Mouse (Mus musculus) myocyte (in vitro differentiated cells): ENCODE results near the gene Defb19.

ENCODE experiments used
- POLR2A ChIP-seq: IDR thresholded peaks from one replicate; pipeline ENCODE4 v1.6.1; 2011; ENCODE audit warnings: low read depth, mild to moderate bottlenecking, control low read depth, moderate library complexity; ENCODE audit not compliant: insufficient read length
- REST ChIP-seq: IDR thresholded peaks from one replicate; pipeline ENCODE4 v1.6.1; 2011; ENCODE audit warnings: mild to moderate bottlenecking, control low read depth, moderate library complexity; ENCODE audit not compliant: insufficient read depth, insufficient read length
- TCF12 ChIP-seq: IDR thresholded peaks from one replicate; pipeline ENCODE4 v1.6.1; 2011; ENCODE audit warnings: mild to moderate bottlenecking, control low read depth; ENCODE audit not compliant: poor library complexity, insufficient read depth, severe bottlenecking

- TF ChIP-seq REST (no peak), POLR2A (no peak), TCF12 (no peak)
Measured at GRCm38 (mm10) chr2:152599299-152599698, 19.2 kb upstream of the Defb19 start, which contains the start of gene Defb45.
